Mouse (Mus musculus) midbrain, postnatal 0 days (tissue): Measurements from ENCODE around the gene St3gal5. TPM values are rescaled to one million over a fixed set of nuclear protein-coding genes. Genes with fewer than 3 reads are reported as not detected.

ENCODE experiments used
- ATAC-seq: fragments of 200-750 bp; cut with Nextera tagmentation; 2 replicates; pipeline ENCODE4 v1.8.0; 2017; ENCODE audit warnings: moderate number of reproducible peaks, mild to moderate bottlenecking, moderate TSS enrichment, moderate library complexity; ENCODE audit not compliant: low FRiP score
- DNase-seq: peaks from one replicate; pipeline ENCODE4 v3.0.0-alpha.2; 2015; ENCODE audit warnings: low spot score
- H3K27ac ChIP-seq: fragments of 300-500 bp; sonication (generic); 2 replicates; pipeline ENCODE4 v1.5.1; 2014; ENCODE audit warnings: low read depth, mild to moderate bottlenecking, low read length, mixed read lengths
- H3K27me3 ChIP-seq: fragments of 300-500 bp; sonication (generic); 2 replicates; pipeline ENCODE4 v1.6.1; 2014; ENCODE audit warnings: low read length, control low read depth, mixed read lengths; ENCODE audit not compliant: insufficient read depth
- H3K36me3 ChIP-seq: fragments of 300-500 bp; sonication (generic); 2 replicates; pipeline ENCODE4 v1.6.1; 2014; ENCODE audit warnings: low read length, control low read depth, mixed read lengths; ENCODE audit not compliant: insufficient read depth
- H3K4me1 ChIP-seq: fragments of 300-500 bp; sonication (generic); 2 replicates; pipeline ENCODE4 v1.6.1; 2014; ENCODE audit warnings: mild to moderate bottlenecking, control low read depth, antibody characterized with exemption, low read length, mixed read lengths; ENCODE audit not compliant: insufficient read depth
- H3K4me2 ChIP-seq: fragments of 300-500 bp; sonication (generic); 2 replicates; pipeline ENCODE4 v1.6.1; 2014; ENCODE audit warnings: low read depth, mild to moderate bottlenecking, low read length, mixed read lengths; ENCODE audit not compliant: poor library complexity, severe bottlenecking
- H3K4me3 ChIP-seq: fragments of 300-500 bp; sonication (generic); 2 replicates; pipeline ENCODE4 v1.5.1; 2014; ENCODE audit warnings: low read depth, mild to moderate bottlenecking, low read length, moderate library complexity
- H3K9ac ChIP-seq: fragments of 300-500 bp; sonication (generic); replicated peaks from 2 replicates; pipeline ENCODE4 v1.6.1; 2014; ENCODE audit warnings: mild to moderate bottlenecking, low read length, moderate library complexity, mixed read lengths; ENCODE audit not compliant: poor library complexity, severe bottlenecking
- H3K9me3 ChIP-seq: fragments of 300-500 bp; sonication (generic); 2 replicates; pipeline ENCODE4 v1.6.1; 2016; ENCODE audit warnings: low read length, control low read depth
- CTCF ChIP-seq: IDR thresholded peaks from 2 replicates; pipeline ENCODE4 v1.5.1; 2016; ENCODE audit warnings: antibody characterized with exemption, mild to moderate bottlenecking
- WGBS: fragments of 180-500 bp; shearing (Covaris S2); extraction: QIAGEN DNeasy Blood & Tissue Kit; methylation state at CpG from one replicate; pipeline ENCODE4 v1.1.7; 2014; 5-methylcytosine and 5-hydroxymethylcytosine counted together
- polyA plus RNA-seq: library from polyadenylated mRNA; unstranded; fragments of >200 nt; fragmentation: Nextera tagmentation; extraction: Ambion mirVana; gene quantifications from 2 replicates; pipeline ENCODE4 v1.2.1, GENCODE M21; 2015
- total RNA-seq: library from RNA; depleted of rRNA; stranded (reverse); fragments of >200 nt; gene quantifications from 2 replicates; pipeline ENCODE4 v1.2.3, GENCODE M21; 2014

St3gal5 gene
- total and polyA plus RNA-seq, 2 experiments from 2014 or later: 24.0 to 51.9 TPM

GRCm38 (mm10) chr6:72189061-72189863 lies 91.9 kb downstream of the St3gal5 start:
- Histone ChIP-seq H3K4me3 (peak overlapping the region; percentile 15; the same call in 1 of the 2 replicates), H3K9ac (peak overlapping the region; percentile 24; the same call in 1 of the 2 replicates), H3K27me3 (peaks cover 13% of the 10 kb centered on the region), H3K4me2 (peak overlapping the region; percentile 44), H3K4me1 (peaks cover 6% of the 10 kb centered on the region), H3K36me3 (no peaks in the 10 kb centered on the region), H3K27ac (no peak overlapping the region), H3K9me3 (no peaks in the 10 kb centered on the region)
- no peak for TF ChIP-seq CTCF
- ATAC-seq: no peak
- 4% methylated on average over 28 of the region's 29 CpGs for WGBS
- peak; percentile 32 for DNase-seq

- Histone ChIP-seq H3K4me1 (peaks cover 6% of the 10 kb centered on the region), H3K27me3 (peaks cover 13% of the 10 kb centered on the region), H3K9me3 (no peaks in the 10 kb centered on the region), H3K9ac (no peak overlapping the region), H3K4me3 (no peak overlapping the region), H3K27ac (no peak overlapping the region), H3K36me3 (no peaks in the 10 kb centered on the region), H3K4me2 (no peak overlapping the region)
- DNase-seq: no peak
- 47% methylated on average over 6 of the region's 6 CpGs for WGBS
- no peak for ATAC-seq
- TF ChIP-seq CTCF: no peak
Observed at GRCm38 (mm10) chr6:72190120-72190519, 92.7 kb downstream of the St3gal5 start.

GRCm38 (mm10) chr6:72190577-72190976 lies 93.2 kb downstream of the St3gal5 start:
- no peak for DNase-seq
- TF ChIP-seq CTCF: no peak
- ATAC-seq: no peak
- Histone ChIP-seq H3K36me3 (no peaks in the 10 kb centered on the region), H3K9ac (no peak overlapping the region), H3K27ac (no peak overlapping the region), H3K9me3 (no peaks in the 10 kb centered on the region), H3K4me1 (peaks cover 6% of the 10 kb centered on the region), H3K27me3 (peaks cover 13% of the 10 kb centered on the region), H3K4me2 (no peak overlapping the region), H3K4me3 (no peak overlapping the region)
- WGBS: 72% methylated on average over 5 of the region's 5 CpGs

GRCm38 (mm10) chr6:72196660-72197059 lies 99.3 kb downstream of the St3gal5 start:
- ATAC-seq: no peak
- Histone ChIP-seq H3K4me1 (no peaks in the 10 kb centered on the region), H3K4me3 (no peak overlapping the region), H3K27me3 (no peaks in the 10 kb centered on the region), H3K4me2 (no peak overlapping the region), H3K27ac (no peak overlapping the region), H3K9ac (no peak overlapping the region), H3K9me3 (no peaks in the 10 kb centered on the region), H3K36me3 (no peaks in the 10 kb centered on the region)
- no peak for TF ChIP-seq CTCF
- DNase-seq: no peak
- WGBS: 75% methylated on average over 3 of the region's 3 CpGs

GRCm38 (mm10) chr6:72197515-72197914 lies 100.1 kb downstream of the St3gal5 start:
- no peak for DNase-seq
- Histone ChIP-seq H3K27ac (no peak overlapping the region), H3K9ac (no peak overlapping the region), H3K27me3 (no peaks in the 10 kb centered on the region), H3K4me3 (no peak overlapping the region), H3K4me1 (no peaks in the 10 kb centered on the region), H3K36me3 (no peaks in the 10 kb centered on the region), H3K9me3 (no peaks in the 10 kb centered on the region), H3K4me2 (no peak overlapping the region)
- ATAC-seq: no peak
- TF ChIP-seq CTCF: no peak

GRCm38 (mm10) chr6:72200595-72201256 lies 103.3 kb downstream of the St3gal5 start:
- H3K9me3 ChIP-seq: no peaks in the 10 kb centered on the region
- H3K4me3 ChIP-seq: no peak overlapping the region
- no peak overlapping the region for H3K4me2 ChIP-seq
- no peak overlapping the region for H3K27ac ChIP-seq
- no peaks in the 10 kb centered on the region for H3K36me3 ChIP-seq
- ATAC-seq (no peak), DNase-seq (no peak)
- H3K27me3 ChIP-seq: no peaks in the 10 kb centered on the region
- no peak overlapping the region for H3K9ac ChIP-seq
- no peaks in the 10 kb centered on the region for H3K4me1 ChIP-seq
- TF ChIP-seq CTCF: no peak
- 50% methylated on average over 11 of the region's 11 CpGs for WGBS
